Mouse (Mus musculus) megakaryocyte, embryonic 14.5 days (primary cell): Measurements from ENCODE around the gene Arpc5l.

Source experiments
- FLI1 ChIP-seq: IDR thresholded peaks from 2 replicates; pipeline ENCODE4 v1.6.1; 2012; ENCODE audit warnings: low read length, inconsistent platforms, mixed read lengths
- GATA1 ChIP-seq: IDR thresholded peaks from 3 replicates; pipeline ENCODE4 v1.6.1; 2012; ENCODE audit warnings: mixed read lengths, low read length, inconsistent platforms, borderline replicate concordance

- TF ChIP-seq FLI1 (no peak), GATA1 (no peak)
These were observed 1.6 kb upstream of the Arpc5l start for GRCm38 (mm10) chr2:39003512-39003911.
